Mouse (Mus musculus) c-Kit-positive CD71-positive TER-119-positive erythroid progenitor cells, embryonic 14.5 days (primary cell): ENCODE results near the gene Dgat2.

Experiments used
- DNase-seq: peaks from one replicate; pipeline ENCODE4 v3.0.0-alpha.2; 2013; ENCODE audit warnings: low spot score

The Dgat2 gene

DNA sequence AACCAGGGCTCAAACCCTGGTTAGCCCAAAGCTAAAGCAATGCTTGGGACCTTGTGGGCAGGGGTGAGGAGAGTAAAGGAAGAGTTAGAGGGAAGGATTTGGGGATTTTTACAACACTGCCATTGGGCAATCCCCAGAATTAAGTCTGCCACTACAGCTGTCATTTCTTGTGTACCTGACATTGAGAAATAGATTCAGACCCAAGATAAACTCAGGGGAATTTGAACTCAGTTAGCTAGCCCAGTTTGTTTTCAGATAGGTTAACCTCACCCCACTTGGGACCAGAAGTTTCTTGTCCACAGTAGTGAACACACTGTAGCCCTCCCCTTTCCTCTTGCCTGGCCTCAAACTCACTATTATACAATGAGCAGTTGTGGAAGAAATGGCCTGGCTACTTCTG, 8.9 kb upstream of the Dgat2 start:
- no peak for DNase-seq

DNA sequence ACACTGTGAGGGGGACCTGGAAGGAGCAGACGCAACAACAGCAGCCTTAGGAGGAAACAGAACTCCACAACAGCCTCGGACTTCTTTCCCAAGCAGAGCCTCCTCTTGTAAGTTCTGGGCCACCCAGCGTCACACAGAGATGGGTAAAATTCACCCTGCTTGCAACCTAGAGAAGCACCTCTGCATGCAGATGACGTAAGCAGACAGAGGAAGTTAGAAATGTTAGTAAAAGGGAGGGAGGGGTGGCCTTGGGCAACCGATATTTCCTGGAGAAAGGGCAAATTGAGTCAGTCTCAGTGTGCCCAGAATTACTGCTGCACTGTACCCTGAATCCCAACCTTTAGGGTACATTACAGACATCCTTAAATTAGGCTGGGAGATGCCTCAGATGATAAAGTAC, 7.4 kb upstream of the Dgat2 start:
- DNase-seq: no peak

DNA sequence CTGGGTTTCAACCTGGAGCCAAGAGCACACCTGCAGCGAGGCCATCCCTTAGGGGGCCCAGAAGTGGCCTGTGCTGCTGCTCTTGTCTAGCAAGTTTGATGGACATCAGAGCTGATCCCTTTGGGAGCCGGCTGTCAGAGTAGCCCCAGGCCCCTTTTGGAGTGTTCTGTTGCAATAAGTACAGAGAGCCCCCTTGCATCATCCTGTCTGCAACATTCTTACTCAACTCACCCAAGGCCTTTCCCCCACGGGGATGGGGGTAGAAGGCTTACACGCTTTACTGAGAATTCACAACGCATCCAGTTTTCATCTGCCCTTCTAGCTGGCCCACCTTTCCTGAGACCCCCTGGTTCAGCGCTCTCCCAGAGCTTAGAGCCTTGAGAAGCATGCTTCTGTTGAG, 6.1 kb upstream of the Dgat2 start:
- no peak for DNase-seq

GRCm38 (mm10) chr7:99187451-99187850, 4.9 kb upstream of the Dgat2 start:
- DNase-seq: no peak

DNA sequence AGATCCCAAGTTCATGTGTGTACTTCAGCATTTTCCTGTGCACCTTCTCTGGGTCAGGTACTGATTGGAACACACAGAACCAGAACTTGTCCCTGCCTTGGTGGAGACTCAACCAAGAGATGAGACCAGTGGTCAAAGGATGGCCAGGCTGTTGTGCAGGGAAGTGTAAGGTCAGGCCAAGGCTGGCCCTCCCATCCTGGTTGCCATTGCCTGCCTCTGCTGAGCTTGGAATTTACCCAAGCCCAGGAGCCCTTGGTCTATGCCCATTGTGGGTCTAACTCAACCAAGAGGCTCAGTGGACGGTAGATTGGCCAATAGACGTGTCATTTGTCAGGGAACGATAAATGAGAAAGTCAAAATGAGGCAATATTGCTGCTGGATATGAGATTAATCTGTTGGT, 2.9 kb upstream of the Dgat2 start:
- DNase-seq: no peak

DNA sequence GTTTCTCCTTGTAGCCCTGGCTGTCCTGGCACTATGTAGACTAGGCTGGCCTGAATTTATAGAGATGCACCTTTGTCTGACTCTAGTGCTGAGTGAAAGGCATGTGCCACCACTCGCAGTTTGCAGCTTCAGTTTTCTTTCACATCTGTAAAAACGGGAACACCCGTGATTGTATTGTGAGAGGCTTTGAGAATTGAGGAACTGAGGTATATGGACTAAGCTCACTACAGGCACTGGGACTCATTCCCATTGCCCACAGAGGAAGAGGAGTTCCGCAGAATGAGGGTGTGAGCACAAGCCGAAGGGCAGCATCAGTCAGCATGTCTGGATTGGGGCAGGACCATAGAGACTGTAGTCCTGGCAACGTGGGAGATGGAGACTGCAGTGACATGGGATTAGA, 1.2 kb upstream of the Dgat2 start:
- DNase-seq: no peak

DNA sequence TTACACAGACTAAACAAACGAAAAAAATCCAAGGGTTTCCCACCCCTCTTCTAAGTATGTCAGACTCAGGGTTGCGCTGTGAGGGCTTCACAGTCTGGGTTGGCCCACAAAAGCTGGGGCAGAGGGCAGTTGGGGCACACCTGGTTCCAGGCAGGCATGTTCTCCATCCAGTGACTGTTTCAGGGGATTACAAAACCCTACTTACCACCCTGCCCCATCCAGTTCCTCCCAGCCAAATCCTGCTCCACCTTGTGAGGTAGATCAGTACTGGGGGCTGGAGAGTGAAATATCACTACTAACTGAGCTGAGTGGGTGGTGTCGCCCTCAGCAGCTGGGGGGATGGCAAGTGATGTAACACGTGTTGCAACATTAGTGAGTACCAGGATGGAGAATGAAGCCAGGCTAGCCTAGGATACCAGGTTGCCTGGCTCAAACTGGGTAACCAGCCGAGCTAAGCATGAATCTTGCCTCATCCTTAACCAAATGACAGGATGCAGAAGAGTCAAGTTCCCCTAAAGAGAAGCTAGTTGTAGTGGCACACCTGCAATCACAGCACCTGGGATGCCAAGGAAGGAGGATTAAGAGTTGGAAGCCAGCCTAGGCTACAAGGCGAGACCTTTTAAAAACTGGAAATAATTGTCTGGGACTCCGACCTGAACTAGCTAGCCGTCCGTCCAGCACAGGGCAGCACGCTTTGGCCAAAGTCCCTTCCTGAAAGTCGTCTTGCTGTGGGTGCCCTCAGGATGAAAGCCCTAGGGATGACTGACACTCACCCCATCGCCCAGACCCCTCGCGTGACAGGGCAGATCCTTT, 694 bp downstream of the Dgat2 start:
- DNase-seq: no peak

- no peak for DNase-seq
Observed at GRCm38 (mm10) chr7:99180162-99180561, 2.4 kb downstream of the Dgat2 start.

DNA sequence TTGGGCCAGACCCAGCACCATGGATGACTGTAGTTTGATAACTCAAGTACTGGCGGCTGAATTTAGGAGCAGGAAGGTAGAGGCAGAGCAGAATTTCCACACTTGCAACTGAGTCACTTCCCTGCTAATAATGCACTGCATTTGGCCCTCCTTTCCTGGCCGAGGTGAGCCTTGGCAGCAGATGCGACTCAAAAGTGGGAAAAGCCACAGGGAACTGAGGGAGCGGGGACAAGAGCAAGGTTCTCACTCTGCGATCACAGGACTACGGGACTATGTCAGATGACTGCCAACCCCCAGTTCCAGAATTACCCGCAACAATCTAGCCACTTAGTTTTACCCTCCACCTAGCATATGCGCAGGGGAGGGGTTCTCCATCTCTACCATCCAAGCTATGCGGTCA, 3.2 kb downstream of the Dgat2 start:
- no peak for DNase-seq

DNA sequence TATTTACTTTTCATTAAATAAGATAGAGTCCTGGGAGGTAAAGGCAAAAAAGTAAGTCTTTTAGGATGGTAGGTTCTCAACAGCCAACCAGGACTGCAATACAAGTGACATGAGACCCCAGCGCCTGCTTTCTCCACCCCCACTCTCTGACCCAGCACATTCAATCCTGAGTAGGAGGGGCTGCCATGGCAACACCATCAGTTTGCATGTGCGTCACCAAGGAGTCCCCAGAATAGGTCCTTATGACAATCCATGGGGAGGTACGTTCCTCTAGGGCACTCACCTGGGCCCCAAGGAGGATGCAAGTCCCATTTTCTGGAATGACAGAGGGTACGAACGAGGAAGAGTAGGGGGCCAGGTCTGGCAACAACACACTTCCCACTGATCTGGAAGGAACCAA, 5.1 kb downstream of the Dgat2 start:
- DNase-seq: no peak

- DNase-seq: no peak
Observed at GRCm38 (mm10) chr7:99175666-99176065, 6.9 kb downstream of the Dgat2 start.

DNA sequence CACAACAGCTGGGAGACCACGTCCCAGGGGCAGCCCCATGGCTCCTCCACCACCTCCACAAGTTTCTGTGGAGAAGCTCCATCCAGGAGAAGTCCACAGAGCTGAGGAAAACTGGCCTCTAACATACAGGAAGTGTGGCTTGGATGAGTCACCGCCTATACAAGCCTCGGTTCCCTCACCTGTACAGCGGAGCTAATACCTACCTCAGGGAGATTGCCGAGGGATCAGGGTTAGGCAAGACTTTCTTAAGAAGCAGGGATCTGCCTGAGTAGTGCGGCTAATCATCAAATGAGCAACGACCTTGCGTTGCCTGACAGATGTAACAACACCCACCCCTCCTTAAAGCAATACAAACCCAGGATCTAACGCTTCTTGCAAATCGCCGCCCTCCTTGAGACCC, 7.4 kb downstream of the Dgat2 start:
- DNase-seq: no peak

- no peak for DNase-seq
Observed at GRCm38 (mm10) chr7:99174006-99174405, 8.5 kb downstream of the Dgat2 start.

DNA sequence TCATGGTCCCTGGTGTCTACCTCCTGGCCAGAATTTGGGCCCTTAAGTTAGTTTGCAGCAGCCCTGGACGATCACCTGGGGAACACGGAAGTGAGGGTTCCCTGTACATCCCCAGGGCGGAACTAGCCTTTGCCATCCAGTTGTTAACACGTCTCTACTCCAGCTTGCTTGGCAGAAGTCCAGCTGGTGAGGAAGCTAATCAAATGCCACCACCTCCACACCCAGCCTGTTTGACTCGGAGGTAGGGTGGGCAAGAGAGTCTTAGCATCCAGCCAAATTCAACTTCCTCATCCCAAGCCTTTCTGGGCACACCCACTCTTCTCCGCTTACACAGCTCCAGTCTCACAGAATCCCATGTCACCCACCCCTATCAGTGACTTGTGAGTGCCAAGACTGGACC, 9.6 kb downstream of the Dgat2 start:
- DNase-seq: no peak

DNA sequence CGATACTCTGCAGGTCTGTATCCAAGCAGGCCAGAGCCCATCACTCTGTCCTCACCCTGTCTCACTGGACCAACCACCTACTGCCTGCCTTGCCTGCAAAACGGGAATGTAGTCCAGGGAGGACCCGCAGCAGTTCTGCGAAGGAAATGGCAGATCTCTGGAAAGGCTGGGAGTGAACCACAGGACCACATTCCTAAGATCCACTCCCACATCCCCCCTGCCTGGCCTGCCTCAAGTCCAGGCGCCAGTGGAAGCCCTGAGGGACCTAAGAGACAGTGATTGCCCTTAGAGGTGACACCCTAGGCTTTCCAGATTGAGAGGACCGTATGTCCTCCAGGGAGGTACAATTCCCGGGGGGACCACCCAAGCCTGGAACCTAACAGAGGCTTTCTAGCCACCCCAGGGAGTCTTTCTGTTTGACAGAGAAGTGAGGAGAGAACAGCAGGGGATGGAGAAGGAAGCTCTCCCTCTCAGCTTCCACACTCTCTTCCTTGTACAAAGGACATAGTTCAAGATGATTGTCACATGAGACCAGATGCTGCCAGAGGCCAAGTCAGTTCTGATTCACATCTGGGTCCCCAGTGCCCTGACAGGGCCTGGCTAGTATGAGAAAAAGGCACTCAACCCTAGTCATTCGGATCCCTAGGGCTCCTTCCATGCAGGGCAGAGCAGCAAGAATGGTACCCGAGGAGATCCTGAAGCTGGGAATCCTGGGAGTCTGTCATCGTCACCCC, 10.6 kb downstream of the Dgat2 start:
- DNase-seq: no peak

- DNase-seq: no peak
Observed at GRCm38 (mm10) chr7:99170519-99170918, 12.0 kb downstream of the Dgat2 start.

GRCm38 (mm10) chr7:99169717-99170403, 12.7 kb downstream of the Dgat2 start:
- DNase-seq: no peak

- DNase-seq: no peak
Observed at GRCm38 (mm10) chr7:99168756-99169155, 13.8 kb downstream of the Dgat2 start.

DNA sequence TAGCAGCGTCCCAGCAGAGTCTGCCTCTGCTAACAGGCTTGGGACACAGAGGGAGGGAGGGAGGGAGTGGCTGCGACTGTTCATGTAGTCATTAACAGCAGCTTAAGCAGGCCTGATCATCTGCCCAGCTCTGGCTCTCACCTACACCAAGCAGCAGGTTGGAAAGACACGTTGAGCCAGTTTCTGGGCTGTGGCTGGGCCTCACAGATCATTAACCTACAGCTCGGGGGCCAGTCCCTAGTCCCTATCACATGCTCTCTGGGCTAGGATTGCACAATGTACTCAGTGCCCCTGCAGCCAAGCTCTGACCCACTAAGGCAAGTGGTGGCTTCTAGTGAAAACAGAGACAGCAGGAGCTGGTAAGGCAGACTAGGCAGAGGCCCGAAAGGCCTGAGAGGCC, 14.6 kb downstream of the Dgat2 start:
- no peak for DNase-seq

DNA sequence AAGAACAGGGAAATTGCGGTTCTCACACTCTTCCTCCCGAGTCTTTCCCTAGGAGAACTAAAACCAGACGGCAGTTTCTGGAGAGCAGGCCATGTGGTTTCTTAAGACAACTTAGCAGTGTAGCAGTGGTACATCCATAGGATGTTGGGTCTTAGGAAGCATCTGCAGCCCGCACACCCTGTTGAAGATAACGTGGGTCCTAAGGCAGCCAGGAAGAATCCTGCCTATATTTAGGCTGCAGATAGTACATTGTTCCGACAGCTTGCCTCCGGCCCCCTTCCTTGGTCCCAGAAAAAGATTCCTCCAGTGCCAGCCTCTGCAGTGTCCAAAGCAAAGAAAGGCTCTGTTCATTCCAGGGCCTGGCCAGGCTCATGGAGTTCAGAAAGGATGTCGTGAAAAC, 16.4 kb downstream of the Dgat2 start:
- no peak for DNase-seq

DNA sequence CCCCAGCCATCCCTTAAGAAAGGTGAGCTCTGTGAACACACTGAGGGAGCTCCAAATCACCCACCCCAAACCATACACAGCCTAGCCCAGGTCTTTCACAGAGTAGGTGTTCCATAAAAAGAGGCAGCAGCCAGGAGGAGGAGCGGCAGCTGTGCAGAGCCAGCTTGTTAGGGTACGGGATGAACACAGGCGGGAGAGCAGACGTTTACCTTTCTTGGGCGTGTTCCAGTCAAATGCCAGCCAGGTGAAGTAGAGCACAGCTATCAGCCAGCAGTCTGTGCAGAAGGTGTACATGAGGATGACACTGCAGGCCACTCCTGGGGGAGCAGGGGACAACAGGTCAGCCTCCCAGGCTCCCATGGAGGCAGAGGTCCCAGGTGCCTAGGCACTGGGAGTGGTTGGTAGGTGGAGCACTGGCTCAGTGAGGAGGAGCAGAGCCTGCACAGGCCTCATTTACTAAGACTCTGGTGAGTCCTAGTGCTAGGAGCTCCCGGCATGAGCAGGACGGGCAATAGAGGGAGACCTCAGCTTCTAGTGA, 17.6 kb downstream of the Dgat2 start:
- DNase-seq: no peak

DNA sequence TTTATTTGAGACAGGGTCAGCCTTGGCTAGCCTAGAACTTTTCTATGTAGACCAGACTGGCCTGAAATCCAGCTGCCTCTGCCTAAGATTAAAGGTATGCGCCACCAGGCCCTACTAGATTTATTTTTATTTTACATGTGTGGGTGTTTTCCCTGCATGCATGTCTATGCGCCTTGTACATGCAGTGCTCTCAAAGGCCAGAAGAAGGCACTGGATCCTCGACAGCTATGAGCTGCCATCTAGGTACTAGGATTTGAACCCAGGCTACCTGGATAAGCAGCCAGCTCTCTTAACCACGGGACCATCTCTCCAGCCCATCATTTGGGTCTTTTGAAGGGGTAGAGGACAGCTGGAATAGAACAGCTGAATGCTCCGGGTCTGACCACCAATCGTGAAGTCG, 20.1 kb downstream of the Dgat2 start:
- DNase-seq: no peak

GRCm38 (mm10) chr7:99161961-99162360, 20.6 kb downstream of the Dgat2 start:
- DNase-seq: no peak
